Mouse (Mus musculus) G1E (cell line): ENCODE data around the gene Sc5d. TPM values are rescaled to one million over a fixed set of nuclear protein-coding genes. Genes with fewer than 3 reads are reported as not detected.

ENCODE experiments used
- ATAC-seq: 2 replicates; pipeline ENCODE4 v1.8.0; 2016; ENCODE audit warnings: mild to moderate bottlenecking; ENCODE audit not compliant: insufficient number of reproducible peaks, poor library complexity, low FRiP score, severe bottlenecking; ENCODE audit errors: extremely low read depth
- DNase-seq: peaks from one replicate; pipeline ENCODE4 v3.0.0; 2012; ENCODE audit warnings: low spot score
- H3K27me3 ChIP-seq: 2 replicates; pipeline ENCODE4 v1.6.1; 2012; ENCODE audit warnings: mild to moderate bottlenecking, low read length, inconsistent platforms; ENCODE audit not compliant: insufficient read depth
- H3K36me3 ChIP-seq: replicated peaks from 2 replicates; pipeline ENCODE3; 2012; ENCODE audit warnings: mild to moderate bottlenecking, inconsistent platforms
- H3K4me1 ChIP-seq: 2 replicates; pipeline ENCODE4 v1.6.1; 2012; ENCODE audit warnings: low read depth, low read length, inconsistent platforms, mixed read lengths; ENCODE audit not compliant: insufficient read depth
- H3K4me3 ChIP-seq: 2 replicates; pipeline ENCODE4 v1.5.1; 2012; ENCODE audit warnings: low read depth, mild to moderate bottlenecking, inconsistent platforms, low read length, moderate library complexity, mixed read lengths
- H3K9me3 ChIP-seq: replicated peaks from 2 replicates; pipeline ENCODE4 v1.6.1; 2012; ENCODE audit warnings: inconsistent platforms
- CTCF ChIP-seq: IDR thresholded peaks from 2 replicates; pipeline ENCODE4 v1.5.1; 2012; ENCODE audit warnings: low read depth, low read length, inconsistent platforms, mixed read lengths
- GATA1 ChIP-seq: IDR thresholded peaks from 2 replicates; pipeline ENCODE4 v1.6.1; 2012; ENCODE audit warnings: borderline replicate concordance, low read length, inconsistent platforms, mixed read lengths
- GATA2 ChIP-seq: IDR thresholded peaks from 2 replicates; pipeline ENCODE4 v1.6.1; 2012; ENCODE audit warnings: low read depth, low read length, inconsistent platforms, borderline replicate concordance
- POLR2AphosphoS5 ChIP-seq: IDR thresholded peaks from 2 replicates; pipeline ENCODE4 v1.6.1; 2012; ENCODE audit warnings: low read depth, low read length, inconsistent platforms; ENCODE audit not compliant: insufficient replicate concordance
- TAL1 ChIP-seq: conservative IDR thresholded peaks from 2 replicates; pipeline ENCODE4 v1.6.1; 2012; ENCODE audit warnings: low read depth, low read length, inconsistent platforms, mixed read lengths
- polyA plus RNA-seq: library from polyadenylated mRNA; stranded (reverse); fragments of >175 nt; gene quantifications from 2 replicates; pipeline ENCODE4 v1.2.3, GENCODE M21; 2012
- total RNA-seq, 2 experiments: library from RNA; stranded (forward) in 1 of 2; stranded (reverse) in 1 of 2; fragments of 200-1000 nt in 1 of 2; fragments of >200 nt in 1 of 2; fragmentation: Nextera tagmentation in 1 of 2; gene quantifications; 2 replicates each; pipeline ENCODE4 v1.2.3; 2014 to 2017

The Sc5d gene
- total and polyA plus RNA-seq, 3 experiments = 5.1 to 113 (median 64.7) TPM

- H3K27me3 ChIP-seq = 0 out of 2 replicates have a peak, but pooled peaks cover 3% of the 10 kb centered on the region
- TF ChIP-seq CTCF (no peak), TAL1 (no peak), GATA2 (no peak), POLR2AphosphoS5 (no peak), GATA1 (no peak)
- H3K36me3 ChIP-seq = no peaks in the 10 kb centered on the region
- no peaks in the 10 kb centered on the region for H3K4me1 ChIP-seq
- H3K9me3 ChIP-seq = no peaks in the 10 kb centered on the region
- ATAC-seq (no peak), DNase-seq (no peak)
- H3K4me3 ChIP-seq = no peak overlapping the region
Measured at GRCm38 (mm10) chr9:42293596-42293995, 29.5 kb upstream of the Sc5d start.

- no peak for TF ChIP-seq CTCF
- no peak for TF ChIP-seq GATA1
- no peak for TF ChIP-seq TAL1
- TF ChIP-seq GATA2 = no peak
- no peak for TF ChIP-seq POLR2AphosphoS5
- H3K36me3 ChIP-seq = no peaks in the 10 kb centered on the region
- no peak for DNase-seq
Measured at GRCm38 (mm10) chr9:42293051-42293450, 29.0 kb upstream of the Sc5d start.

GRCm38 (mm10) chr9:42279676-42280075, 15.6 kb upstream of the Sc5d start:
- no peak for DNase-seq
- no peak for TF ChIP-seq TAL1
- TF ChIP-seq GATA1 = no peak
- TF ChIP-seq CTCF = no peak
- TF ChIP-seq POLR2AphosphoS5 = no peak
- TF ChIP-seq GATA2 = no peak
- Histone ChIP-seq H3K4me3 (no peak overlapping the region), H3K36me3 (no peaks in the 10 kb centered on the region), H3K9me3 (no peaks in the 10 kb centered on the region), H3K4me1 (no peaks in the 10 kb centered on the region), H3K27me3 (peaks cover 14% of the 10 kb centered on the region)
- ATAC-seq = no peak

More at GRCm38 (mm10) chr9:42293051-42293450, 29.0 kb upstream of the Sc5d start:
- H3K27me3 ChIP-seq = 0 out of 2 replicates have a peak, but pooled peaks cover 3% of the 10 kb centered on the region
- no peak for ATAC-seq
- H3K9me3 ChIP-seq = no peaks in the 10 kb centered on the region
- H3K4me3 ChIP-seq = no peak overlapping the region
- no peaks in the 10 kb centered on the region for H3K4me1 ChIP-seq

- no peak for ATAC-seq
- no peak for DNase-seq
- Histone ChIP-seq H3K27me3 (peaks cover 14% of the 10 kb centered on the region), H3K4me1 (no peaks in the 10 kb centered on the region), H3K36me3 (no peaks in the 10 kb centered on the region), H3K4me3 (no peak overlapping the region), H3K9me3 (no peaks in the 10 kb centered on the region)
- no peak for TF ChIP-seq CTCF
- no peak for TF ChIP-seq GATA2
- no peak for TF ChIP-seq TAL1
- TF ChIP-seq GATA1 = no peak
Measured at GRCm38 (mm10) chr9:42278046-42278445, 14.0 kb upstream of the Sc5d start.

- no peaks in the 10 kb centered on the region for H3K4me1 ChIP-seq
- no peak for ATAC-seq
Measured at GRCm38 (mm10) chr9:42277606-42278005, 13.6 kb upstream of the Sc5d start.

GRCm38 (mm10) chr9:42277162-42277561, 13.1 kb upstream of the Sc5d start:
- ATAC-seq (no peak), DNase-seq (no peak)
- Histone ChIP-seq H3K4me1 (no peaks in the 10 kb centered on the region), H3K27me3 (peaks cover 18% of the 10 kb centered on the region), H3K36me3 (no peaks in the 10 kb centered on the region), H3K9me3 (no peaks in the 10 kb centered on the region), H3K4me3 (no peak overlapping the region)
- TF ChIP-seq CTCF = no peak
- no peak for TF ChIP-seq POLR2AphosphoS5
- TF ChIP-seq GATA2 = no peak
- TF ChIP-seq TAL1 = no peak
- no peak for TF ChIP-seq GATA1

More at GRCm38 (mm10) chr9:42277606-42278005, 13.6 kb upstream of the Sc5d start:
- H3K4me3 ChIP-seq = no peak overlapping the region
- H3K9me3 ChIP-seq = no peaks in the 10 kb centered on the region
- TF ChIP-seq TAL1 (no peak), GATA2 (no peak), POLR2AphosphoS5 (no peak), CTCF (no peak), GATA1 (no peak)
- no peak for DNase-seq
- H3K27me3 ChIP-seq = peaks cover 17% of the 10 kb centered on the region
- no peaks in the 10 kb centered on the region for H3K36me3 ChIP-seq

- Histone ChIP-seq H3K4me3 (no peak overlapping the region), H3K36me3 (no peaks in the 10 kb centered on the region), H3K9me3 (no peaks in the 10 kb centered on the region), H3K4me1 (no peaks in the 10 kb centered on the region), H3K27me3 (peaks cover 21% of the 10 kb centered on the region)
- TF ChIP-seq POLR2AphosphoS5 (no peak), TAL1 (no peak), GATA1 (no peak), CTCF (no peak), GATA2 (no peak)
- DNase-seq (no peak), ATAC-seq (no peak)
Measured at GRCm38 (mm10) chr9:42275761-42276145, 11.7 kb upstream of the Sc5d start.
